Mouse (Mus musculus): ENCODE measurements at regions not wholly inside any gene's neighbourhood (a gene's known extent, or its start where the extent isn't known, plus 50 kb on each side); places are given as distances from the start of the nearest gene placed in this dataset.

DNA sequence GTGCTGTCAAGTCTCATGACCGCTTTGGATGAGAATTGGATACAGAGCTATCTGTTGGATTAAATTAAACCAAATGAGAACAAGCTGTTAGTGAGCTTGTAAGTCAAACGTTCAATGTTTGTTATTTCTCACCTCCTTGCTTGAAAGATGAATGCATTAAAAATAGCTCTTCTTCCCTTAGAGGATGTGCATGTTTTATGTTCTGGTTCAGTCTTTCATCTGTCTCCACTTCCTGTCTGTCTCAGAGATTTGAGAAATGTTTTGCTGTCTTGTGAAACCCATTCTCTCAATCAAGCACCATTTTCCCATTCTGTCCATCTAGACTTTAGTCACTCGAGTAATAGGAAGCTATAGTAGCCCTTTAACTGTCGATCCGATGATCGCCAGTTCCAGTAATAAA is 90.4 kb downstream of the Icos start:
- no peak for TF ChIP-seq CTCF (IDR thresholded peaks at IDR 0.05)
- Histone ChIP-seq H3K36me3 (ENCODE audit: insufficient read depth, low read length) (no peaks in the 10 kb centered on the region), H3K4me1 (ENCODE audit: insufficient read depth, low read length) (no peaks in the 10 kb centered on the region), H3K4me2 (ENCODE audit: low read depth, low read length, poor library complexity, severe bottlenecking) (no peak overlapping the region), H3K27me3 (ENCODE audit: insufficient read depth, low read length) (no peaks in the 10 kb centered on the region), H3K4me3 (ENCODE audit: low read depth, low read length) (no peak overlapping the region), H3K27ac (ENCODE audit: low read depth, low read length) (no peak overlapping the region), H3K9me3 (ENCODE audit: low read length) (no peaks in the 10 kb centered on the region), H3K9ac (replicated peaks; ENCODE audit: low read length, poor library complexity, severe bottlenecking) (no peak overlapping the region)
- no peak for ATAC-seq (ENCODE audit: low FRiP score)
- WGBS: 89% methylated on average over 6 of the region's 6 CpGs
- no peak for DNase-seq (ENCODE audit: low spot score)

DNA sequence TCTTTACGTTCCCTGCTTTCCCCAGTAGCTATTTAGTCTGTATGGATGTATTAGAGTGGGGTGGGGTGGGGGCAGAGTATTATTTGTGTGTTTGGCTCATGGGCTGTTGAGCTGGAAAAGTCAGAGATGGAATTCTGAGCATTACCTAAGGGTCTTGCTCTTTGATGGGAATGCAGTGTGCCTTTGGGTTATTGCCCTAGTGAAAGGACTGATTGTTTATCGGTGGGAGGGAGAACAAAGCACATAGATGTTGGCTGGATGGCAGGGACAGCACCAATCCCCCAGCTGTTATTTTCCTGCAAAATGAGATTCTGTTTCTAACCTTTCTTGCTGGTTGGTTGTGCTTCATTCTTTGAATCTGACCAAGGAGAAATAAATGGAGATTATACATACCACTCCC is 96.4 kb downstream of the Icos start:
- no peak overlapping the region for H3K4me2 ChIP-seq (ENCODE audit: low read depth, low read length, poor library complexity, severe bottlenecking)
- H3K9ac ChIP-seq (replicated peaks; ENCODE audit: low read length, poor library complexity, severe bottlenecking): no peak overlapping the region
- DNase-seq (ENCODE audit: low spot score): no peak
- 58% methylated on average over 2 of the region's 2 CpGs for WGBS
- ATAC-seq (ENCODE audit: low FRiP score): no peak
- H3K36me3 ChIP-seq (ENCODE audit: insufficient read depth, low read length): no peaks in the 10 kb centered on the region
- no peak overlapping the region for H3K4me3 ChIP-seq (ENCODE audit: low read depth, low read length)
- no peaks in the 10 kb centered on the region for H3K9me3 ChIP-seq (ENCODE audit: low read length)
- H3K27me3 ChIP-seq (ENCODE audit: insufficient read depth, low read length): no peaks in the 10 kb centered on the region
- TF ChIP-seq CTCF (IDR thresholded peaks at IDR 0.05): no peak
- no peak overlapping the region for H3K27ac ChIP-seq (ENCODE audit: low read depth, low read length)
- H3K4me1 ChIP-seq (ENCODE audit: insufficient read depth, low read length): no peaks in the 10 kb centered on the region

DNA sequence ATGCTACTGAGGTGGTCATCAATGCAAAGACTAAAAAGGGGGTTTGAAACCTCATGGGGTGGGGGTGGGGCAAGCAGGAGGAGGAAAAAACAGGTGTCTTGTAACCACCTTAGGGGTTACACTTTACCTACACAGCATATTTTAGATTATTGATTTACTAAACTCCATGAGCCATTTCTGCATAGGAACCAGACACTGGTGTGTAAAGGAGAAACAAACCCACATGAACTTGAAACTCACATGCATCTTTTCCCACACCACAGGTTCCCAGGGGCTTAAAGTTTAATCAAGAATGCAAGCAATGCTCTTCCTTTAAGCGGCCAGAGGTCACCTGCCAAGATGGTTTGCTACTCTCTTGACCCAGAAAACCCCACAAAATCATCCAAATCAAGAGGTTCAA is 97.6 kb downstream of the Icos start:
- Histone ChIP-seq H3K4me3 (ENCODE audit: low read depth, low read length) (no peak overlapping the region), H3K9me3 (ENCODE audit: low read length) (no peaks in the 10 kb centered on the region), H3K4me2 (ENCODE audit: low read depth, low read length, poor library complexity, severe bottlenecking) (no peak overlapping the region), H3K27me3 (ENCODE audit: insufficient read depth, low read length) (no peaks in the 10 kb centered on the region), H3K27ac (ENCODE audit: low read depth, low read length) (no peak overlapping the region), H3K9ac (replicated peaks; ENCODE audit: low read length, poor library complexity, severe bottlenecking) (no peak overlapping the region), H3K4me1 (ENCODE audit: insufficient read depth, low read length) (no peaks in the 10 kb centered on the region), H3K36me3 (ENCODE audit: insufficient read depth, low read length) (no peaks in the 10 kb centered on the region)
- no peak for TF ChIP-seq CTCF (IDR thresholded peaks at IDR 0.05)
- ATAC-seq (ENCODE audit: low FRiP score) (no peak), DNase-seq (ENCODE audit: low spot score) (no peak)
- WGBS: 86% methylated on average over 1 of the region's 1 CpGs

DNA sequence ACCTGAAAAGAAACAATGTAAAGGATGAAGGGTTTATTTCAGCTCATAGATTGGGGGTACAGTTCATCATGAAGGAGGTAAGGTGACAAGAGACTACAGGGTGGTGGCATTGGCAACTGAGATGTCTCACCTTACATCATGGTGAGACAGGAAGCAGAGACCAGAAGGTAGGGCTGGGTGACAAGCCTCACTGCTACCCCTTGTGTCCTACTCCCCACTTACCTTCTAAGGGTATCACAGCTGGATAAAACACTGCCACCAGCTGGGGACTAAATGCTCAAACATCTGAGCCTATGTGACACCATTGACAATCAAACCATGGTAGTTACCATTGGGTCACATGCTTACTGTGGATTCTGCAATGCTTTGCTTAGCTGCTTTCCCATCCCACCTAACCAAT is 107.0 kb downstream of the Icos start:
- H3K4me1 ChIP-seq (ENCODE audit: insufficient read depth, low read length): no peaks in the 10 kb centered on the region
- H3K9ac ChIP-seq (replicated peaks; ENCODE audit: low read length, poor library complexity, severe bottlenecking): no peak overlapping the region
- H3K4me2 ChIP-seq (ENCODE audit: low read depth, low read length, poor library complexity, severe bottlenecking): no peak overlapping the region
- no peaks in the 10 kb centered on the region for H3K27me3 ChIP-seq (ENCODE audit: insufficient read depth, low read length)
- H3K27ac ChIP-seq (ENCODE audit: low read depth, low read length): no peak overlapping the region
- H3K4me3 ChIP-seq (ENCODE audit: low read depth, low read length): no peak overlapping the region
- ATAC-seq (ENCODE audit: low FRiP score) (no peak), DNase-seq (ENCODE audit: low spot score) (no peak)
- TF ChIP-seq CTCF (IDR thresholded peaks at IDR 0.05): no peak
- H3K9me3 ChIP-seq (ENCODE audit: low read length): no peaks in the 10 kb centered on the region
- no peaks in the 10 kb centered on the region for H3K36me3 ChIP-seq (ENCODE audit: insufficient read depth, low read length)

DNA sequence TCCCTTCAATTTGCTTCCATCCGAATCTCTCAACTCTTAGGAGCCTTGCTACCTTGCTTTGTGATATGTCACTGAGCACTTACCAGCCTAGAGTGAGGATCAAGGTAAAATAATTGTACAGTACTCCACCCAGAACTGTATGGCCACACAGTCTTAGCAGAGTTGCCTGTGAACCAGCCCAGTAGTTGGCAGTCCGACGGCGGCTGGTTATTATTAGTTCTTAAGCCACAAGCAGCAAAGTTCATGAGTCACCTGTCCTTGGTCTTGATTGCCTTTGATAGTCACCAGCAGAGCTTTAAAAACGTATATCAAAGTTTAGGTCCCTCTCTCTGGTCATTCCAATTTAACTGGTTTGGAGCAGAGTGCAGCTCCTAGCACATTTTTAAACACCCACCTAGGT is 109.1 kb downstream of the Icos start:
- Histone ChIP-seq H3K36me3 (ENCODE audit: insufficient read depth, low read length) (no peaks in the 10 kb centered on the region), H3K9me3 (ENCODE audit: low read length) (no peaks in the 10 kb centered on the region)
- 88% methylated on average over 5 of the region's 5 CpGs for WGBS

DNA sequence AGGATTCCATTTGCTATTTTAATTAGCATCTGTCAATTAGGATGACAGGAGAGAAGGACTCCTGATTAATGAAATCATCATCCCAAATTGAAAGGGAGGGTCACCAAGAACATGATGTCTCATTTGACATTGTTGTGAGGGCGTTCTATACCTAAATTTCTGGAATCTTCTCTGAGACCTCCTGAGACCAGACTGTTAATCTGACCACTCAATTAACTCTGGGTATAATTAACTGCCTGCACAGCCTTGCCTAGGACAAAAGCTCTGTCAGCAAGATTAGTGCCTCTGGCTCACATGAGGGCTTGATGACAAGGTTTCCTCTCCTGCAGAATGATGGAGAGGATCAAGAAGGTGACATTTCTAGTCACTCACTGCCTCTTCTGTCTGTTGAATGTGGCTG is 113.1 kb downstream of the Icos start:
- DNase-seq (ENCODE audit: low spot score) (peak; percentile 25), ATAC-seq (ENCODE audit: low FRiP score) (no peak)
- H3K27me3 ChIP-seq (ENCODE audit: insufficient read depth, low read length): no peaks in the 10 kb centered on the region
- H3K4me3 ChIP-seq (ENCODE audit: low read depth, low read length): no peak overlapping the region
- H3K27ac ChIP-seq (ENCODE audit: low read depth, low read length): no peak overlapping the region
- no peaks in the 10 kb centered on the region for H3K9me3 ChIP-seq (ENCODE audit: low read length)
- no peaks in the 10 kb centered on the region for H3K36me3 ChIP-seq (ENCODE audit: insufficient read depth, low read length)
- no peak for TF ChIP-seq CTCF (IDR thresholded peaks at IDR 0.05)
- WGBS: 47% methylated on average over 1 of the region's 1 CpGs
- no peak overlapping the region for H3K4me2 ChIP-seq (ENCODE audit: low read depth, low read length, poor library complexity, severe bottlenecking)
- H3K9ac ChIP-seq (replicated peaks; ENCODE audit: low read length, poor library complexity, severe bottlenecking): no peak overlapping the region
- H3K4me1 ChIP-seq (ENCODE audit: insufficient read depth, low read length): no peaks in the 10 kb centered on the region

More for the DNA sequence above, 109.1 kb downstream of the Icos start:
- no peaks in the 10 kb centered on the region for H3K27me3 ChIP-seq (ENCODE audit: insufficient read depth, low read length)
- no peaks in the 10 kb centered on the region for H3K4me1 ChIP-seq (ENCODE audit: insufficient read depth, low read length)
- no peak overlapping the region for H3K4me3 ChIP-seq (ENCODE audit: low read depth, low read length)
- DNase-seq (ENCODE audit: low spot score): no peak
- H3K27ac ChIP-seq (ENCODE audit: low read depth, low read length): no peak overlapping the region
- no peak overlapping the region for H3K9ac ChIP-seq (replicated peaks; ENCODE audit: low read length, poor library complexity, severe bottlenecking)
- H3K4me2 ChIP-seq (ENCODE audit: low read depth, low read length, poor library complexity, severe bottlenecking): no peak overlapping the region
- TF ChIP-seq CTCF (IDR thresholded peaks at IDR 0.05): no peak
- ATAC-seq (ENCODE audit: low FRiP score): no peak
